Mouse (Mus musculus) gastrocnemius, postnatal 25 days (tissue): ENCODE measurements around the gene Irx6. TPM values are rescaled to one million over a fixed set of nuclear protein-coding genes. Genes with fewer than 3 reads are reported as not detected.
A peak's percentile ranks its signal among the peaks of the same experiment; 100 is the strongest.

Experiments
- DNase-seq: peaks from one replicate; pipeline ENCODE4 v3.0.0; 2022
- total RNA-seq, 2 experiments: library from RNA; stranded (reverse); gene quantifications; 1 replicate in 1 of 2; 2 replicates in 1 of 2; pipeline ENCODE4 v1.2.3; 2021

The Irx6 gene
- total RNA-seq, 2 experiments from 2014 or later = not detected

GRCm38 (mm10) chr8:92721936-92722321 lies 47.8 kb downstream of the Irx6 start:
- DNase-seq = no peak

GRCm38 (mm10) chr8:92723320-92723719 lies 49.2 kb downstream of the Irx6 start:
- DNase-seq = no peak

GRCm38 (mm10) chr8:92723947-92724346 lies 49.9 kb downstream of the Irx6 start:
- DNase-seq = peak; percentile 29

- no peak for DNase-seq
Measured at GRCm38 (mm10) chr8:92724359-92724758, 50.3 kb downstream of the Irx6 start.

Other genes with a start within 250 kb of the Irx6 start
- 10 to 100 TPM; 58.4 to 66.3 TPM for gene Mmp2, start 153.0 kb downstream of the Irx6 start, total RNA-seq
- under 1 TPM; 0.28 to 0.78 TPM for gene Lpcat2, start 181.1 kb downstream of the Irx6 start, total RNA-seq
- gene Capns2, start 227.1 kb downstream of the Irx6 start, total RNA-seq = not detected